Mouse (Mus musculus) frontal cortex, adult (tissue): Measurements from ENCODE around the gene Irgm1.
A peak's percentile ranks its signal among the peaks of the same experiment; 100 is the strongest.
"Not testable (repeated sequence)": the region's sequence is repeated elsewhere in the genome, so short reads cannot be mapped to it uniquely, and the experiment has no call there.

Experiments used
- ATAC-seq: cut with Nextera tagmentation; 2 replicates; pipeline ENCODE4 v1.9.2; 2017; ENCODE audit warnings: mild to moderate bottlenecking, moderate library complexity, mixed read lengths; ENCODE audit not compliant: low TSS enrichment

The Irgm1 gene

DNA sequence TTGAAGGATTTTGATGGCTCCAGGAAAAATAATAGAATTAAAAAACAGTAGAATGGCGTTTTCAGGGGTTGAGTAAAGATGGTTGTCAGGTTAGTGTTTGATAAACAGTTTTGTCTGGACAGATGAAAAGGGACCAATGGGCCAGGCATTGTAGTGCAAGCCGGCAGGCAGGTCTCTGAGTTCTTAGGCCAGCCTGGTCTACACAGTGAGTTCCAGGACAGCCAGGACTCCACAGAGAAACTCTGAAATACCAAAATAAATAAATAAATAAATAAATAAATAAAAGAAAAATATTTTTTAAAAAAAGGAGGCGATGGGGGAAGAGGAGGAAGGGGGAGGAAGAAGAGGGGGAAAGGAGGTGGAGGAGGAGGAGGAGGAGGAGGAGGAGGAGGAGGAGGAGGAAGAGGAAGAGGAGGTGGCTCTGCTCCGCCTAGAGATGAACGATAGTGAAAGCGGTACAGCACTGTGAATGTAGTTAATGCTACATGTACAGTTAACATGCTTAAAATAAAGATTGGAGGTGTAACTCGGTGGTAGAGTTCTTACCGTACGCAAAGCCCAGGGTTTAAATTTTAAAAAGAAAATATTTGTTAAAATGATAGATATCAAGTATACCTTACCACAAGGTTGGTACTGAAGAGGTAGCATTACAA, 38.3 kb downstream of the Irgm1 start:
- no peak for ATAC-seq

- no peak for ATAC-seq
Observed at GRCm38 (mm10) chr11:48831273-48831672, 40.2 kb downstream of the Irgm1 start.

- no peak for ATAC-seq
Observed at GRCm38 (mm10) chr11:48830279-48830678, 41.2 kb downstream of the Irgm1 start.

GRCm38 (mm10) chr11:48827926-48828325, 43.6 kb downstream of the Irgm1 start:
- ATAC-seq, result no peak

DNA sequence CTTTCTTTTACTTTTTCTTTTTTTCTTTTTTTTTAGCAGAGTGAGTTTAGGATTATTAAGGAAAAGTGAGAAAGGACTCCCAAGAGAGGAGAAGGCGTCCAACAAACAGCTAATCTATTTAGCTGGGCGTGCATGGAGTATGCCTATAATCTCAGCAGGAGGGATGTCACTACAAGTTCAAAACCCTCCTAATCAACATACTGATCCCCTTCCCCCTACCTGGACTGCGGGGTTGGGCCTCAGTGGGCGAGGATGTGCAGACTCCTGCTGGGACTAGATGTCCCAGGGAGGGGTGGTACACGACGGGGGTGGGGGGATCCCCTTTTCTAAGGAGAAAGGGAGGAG, 44.8 kb downstream of the Irgm1 start:
- no peak for ATAC-seq

GRCm38 (mm10) chr11:48825979-48826751, 45.3 kb downstream of the Irgm1 start, which contains the start of the genes Trim7 and Gm12184:
Trim7 (plus strand) TSS chr11:48826140.
Gm12184 (minus strand) TSS chr11:48826655.
- ATAC-seq, result peak; percentile 63

DNA sequence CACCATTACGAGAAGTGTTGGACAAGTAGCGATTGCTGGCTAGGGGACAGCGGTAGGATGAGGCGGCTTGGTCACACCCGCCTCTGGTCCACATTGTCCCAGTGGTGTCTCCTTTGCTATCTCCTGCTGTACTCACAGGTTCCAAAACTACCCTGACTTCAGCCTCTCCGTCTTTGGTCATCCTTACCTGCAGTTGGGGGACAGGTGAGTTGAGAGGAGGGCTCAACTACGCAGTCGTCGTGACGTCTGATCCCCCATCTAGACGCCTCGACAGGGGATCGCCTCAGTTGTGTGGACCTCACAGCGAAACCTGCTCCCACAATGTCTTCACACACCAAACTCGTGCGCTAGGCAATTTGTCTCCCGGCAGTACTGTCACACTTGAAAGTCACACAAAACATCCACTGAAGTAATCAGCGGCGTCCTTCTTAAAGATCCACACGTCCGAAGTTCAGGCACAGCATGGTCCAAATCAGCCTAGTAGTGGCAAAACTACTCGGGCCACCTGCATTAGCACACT, 47.1 kb downstream of the Irgm1 start:
- ATAC-seq, result no peak

DNA sequence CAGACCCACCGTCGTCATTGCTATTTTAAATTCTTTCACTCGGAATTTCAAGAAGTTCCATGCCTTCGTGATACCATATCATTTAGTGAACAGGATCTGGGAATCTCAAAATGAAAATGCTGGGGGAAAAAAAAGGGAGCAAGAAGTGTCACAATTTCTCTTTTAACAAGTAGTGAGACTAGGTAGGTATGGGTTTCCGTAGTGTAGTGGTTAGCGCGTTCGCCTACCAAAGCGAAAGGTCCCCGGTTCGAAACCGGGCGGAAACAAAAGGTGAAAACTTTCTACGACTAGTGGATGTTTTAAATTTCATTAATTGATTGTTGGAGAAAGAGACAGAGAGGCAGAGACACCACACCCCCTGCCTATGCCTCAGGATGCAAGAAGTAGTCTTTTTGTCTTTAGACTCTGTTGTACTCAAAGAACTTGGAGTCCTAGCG, 47.9 kb downstream of the Irgm1 start:
- ATAC-seq, result peak; percentile 48; the same call in 1 of the 2 replicates

DNA sequence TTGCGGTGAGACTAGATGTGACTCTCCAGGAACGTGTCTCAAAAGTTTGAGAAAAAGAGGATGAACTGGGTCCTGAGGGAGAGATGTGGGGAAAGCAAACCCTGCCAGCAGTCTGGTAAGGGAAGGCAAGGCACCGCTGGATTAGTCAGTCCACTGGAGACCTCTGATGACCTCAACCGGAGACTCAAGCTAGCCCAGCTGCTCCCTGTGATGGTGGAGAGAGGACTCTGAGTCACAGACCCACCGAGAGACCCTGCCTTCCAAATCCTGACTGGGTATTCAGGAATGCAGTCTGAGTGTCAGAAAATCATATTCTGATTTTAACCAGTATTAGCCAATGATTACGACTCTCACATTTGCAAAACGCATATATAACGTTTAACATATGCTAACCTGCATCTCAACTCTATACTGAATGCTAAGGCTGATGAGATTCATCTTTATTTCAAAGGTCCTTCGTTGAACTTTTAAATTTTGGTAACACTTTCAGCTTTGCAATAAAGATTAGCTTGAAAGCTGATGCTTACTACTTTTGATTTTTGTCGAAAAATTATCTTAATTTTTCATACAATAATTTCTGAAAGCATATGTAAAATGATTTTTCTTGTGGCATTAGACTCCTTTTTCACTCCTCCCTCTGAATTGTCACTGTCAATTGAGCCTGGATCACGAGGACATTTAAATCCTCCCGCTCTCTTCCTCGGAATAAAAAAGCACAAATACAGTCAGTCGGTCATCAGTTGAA, 48.5 kb downstream of the Irgm1 start:
- ATAC-seq, result no peak

DNA sequence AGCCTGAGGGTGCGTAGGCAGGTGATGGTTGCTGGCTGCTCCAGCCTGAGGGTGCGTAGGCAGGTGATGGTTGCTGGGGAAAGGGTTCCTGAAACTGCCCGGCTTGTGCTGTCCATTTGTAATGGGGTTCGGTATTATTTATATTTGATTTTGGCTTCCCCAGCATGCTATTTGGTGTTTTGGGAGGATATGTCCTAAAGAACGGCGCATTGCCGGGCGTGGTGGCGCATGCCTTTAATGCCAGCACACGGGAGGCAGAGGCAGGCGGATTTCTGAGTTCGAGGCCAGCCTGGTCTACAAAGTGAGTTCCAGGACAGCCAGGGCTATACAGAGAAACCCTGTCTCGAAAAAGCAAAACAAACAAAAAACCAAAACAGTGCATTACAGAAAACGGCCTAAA, 50.2 kb downstream of the Irgm1 start:
- ATAC-seq, result not testable (repeated sequence)

DNA sequence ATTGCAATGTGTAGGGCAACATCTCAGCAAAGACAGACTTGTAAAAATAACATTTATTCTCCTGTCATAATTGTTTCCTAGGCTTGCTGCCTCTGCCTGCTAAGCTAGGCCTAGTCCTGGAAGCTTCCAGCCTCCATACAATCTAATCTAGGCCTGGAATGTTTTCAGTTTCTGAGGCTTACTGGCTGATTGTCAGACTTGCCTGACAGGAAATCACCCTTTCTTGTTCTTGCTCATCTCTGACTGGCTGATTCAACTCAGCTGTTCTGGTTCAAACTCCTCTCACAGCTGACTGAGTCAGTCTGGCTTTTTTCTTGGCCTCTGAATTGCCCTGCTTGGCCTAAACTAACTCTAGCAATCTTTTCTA, 51.2 kb downstream of the Irgm1 start:
- no peak for ATAC-seq

GRCm38 (mm10) chr11:48819614-48820307, 51.7 kb downstream of the Irgm1 start:
- no peak for ATAC-seq

DNA sequence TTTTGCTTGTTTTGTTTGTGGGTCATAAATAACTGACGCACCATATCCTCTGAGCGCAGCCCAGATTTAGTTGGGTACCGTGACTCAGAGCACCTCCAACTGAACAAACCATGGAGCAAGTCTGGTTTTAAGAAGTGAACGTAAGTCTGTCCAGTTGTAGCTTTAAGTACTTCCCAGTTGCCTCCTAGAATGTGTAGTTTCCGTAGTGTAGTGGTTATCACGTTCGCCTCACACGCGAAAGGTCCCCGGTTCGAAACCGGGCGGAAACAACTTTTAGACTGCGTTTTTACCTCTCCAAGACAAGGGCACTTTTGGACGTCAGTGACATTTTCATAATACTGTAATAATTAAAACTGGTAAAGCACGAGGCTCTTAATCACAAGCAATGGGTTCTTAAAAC, 53.1 kb downstream of the Irgm1 start:
- ATAC-seq, result peak; percentile 45

- no peak for ATAC-seq
Observed at GRCm38 (mm10) chr11:48817794-48818193, 53.7 kb downstream of the Irgm1 start.

DNA sequence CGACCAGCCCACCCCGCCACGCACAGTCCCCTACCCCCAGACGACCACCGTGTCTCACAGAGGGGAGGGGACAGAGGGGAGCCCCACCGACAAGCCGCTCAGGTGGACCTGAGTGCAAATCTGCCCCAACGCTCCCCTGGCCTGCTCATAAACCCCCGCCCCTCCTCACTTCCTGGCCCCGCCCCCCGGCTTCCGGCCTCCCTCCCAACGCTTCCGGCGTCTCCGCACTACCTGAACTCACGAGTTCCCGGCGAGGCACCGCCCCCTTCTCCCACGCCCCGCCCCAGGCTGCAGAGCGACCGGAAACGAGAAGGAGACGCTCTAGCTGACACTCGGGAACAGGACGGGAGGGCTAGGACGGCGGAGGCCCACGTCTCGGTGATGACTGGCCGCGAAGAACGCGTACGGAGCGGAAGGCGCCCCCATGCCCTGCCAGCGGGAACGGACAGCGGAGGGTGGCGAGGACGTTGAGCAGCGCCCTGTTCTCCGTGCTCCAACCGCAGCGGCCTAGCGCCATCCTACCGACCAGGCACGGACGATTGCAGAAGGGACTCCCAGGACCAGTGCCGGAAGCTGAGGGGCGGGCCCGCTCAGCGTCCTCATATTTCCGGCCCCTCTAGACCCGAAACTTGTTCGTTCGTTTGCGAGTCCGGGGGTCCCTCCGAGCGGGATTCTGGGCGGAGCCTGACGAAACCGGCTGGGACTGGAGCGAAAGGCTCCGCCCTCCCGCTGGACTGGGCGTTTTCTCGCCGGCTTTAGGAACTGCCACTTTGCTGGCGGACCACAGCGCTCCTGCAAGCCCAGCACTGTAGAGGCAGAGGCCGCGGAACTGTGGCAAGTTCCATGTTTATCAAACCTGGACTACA, 54.5 kb downstream of the Irgm1 start, which contains the start of gene Trim41:
Gene Trim41 (minus strand): TSS at position 554 of the 866 bp plus-strand sequence.
- ATAC-seq, result peak; percentile 92

GRCm38 (mm10) chr11:48816281-48816781, 55.2 kb downstream of the Irgm1 start:
- ATAC-seq, result no peak

GRCm38 (mm10) chr11:48815851-48816250, 55.6 kb downstream of the Irgm1 start:
- ATAC-seq, result no peak

- ATAC-seq, result no peak
Observed at GRCm38 (mm10) chr11:48813782-48814181, 57.7 kb downstream of the Irgm1 start.
